Mouse (Mus musculus): ENCODE data around the gene Haghl. TPM values are rescaled to one million over a fixed set of nuclear protein-coding genes. Genes with fewer than 3 reads are reported as not detected.
"Not testable (repeated sequence)": the region's sequence is repeated elsewhere in the genome, so short reads cannot be mapped to it uniquely, and the experiment has no call there.

The Haghl gene
- polyA plus RNA-seq, 1 experiment, result 45.8 TPM

- H3K27ac ChIP-seq (ENCODE audit: control insufficient read depth, insufficient read depth, low read depth, low read length, poor library complexity), result no peak overlapping the region
- TF ChIP-seq POLR2A (IDR thresholded peaks at IDR 0.05; ENCODE audit: borderline replicate concordance, control insufficient read depth, low read depth, low read length) (no peak), CTCF (IDR thresholded peaks at IDR 0.05; ENCODE audit: control insufficient read depth, insufficient read depth, low read length) (no peak)
- H3K4me3 ChIP-seq (replicated peaks; ENCODE audit: control insufficient read depth, low read depth, low read length), result no peak overlapping the region
- 14% methylated on average over 25 of the region's 25 CpGs for WGBS
- H3K4me1 ChIP-seq (ENCODE audit: control insufficient read depth, insufficient read depth, low read length), result no peaks in the 10 kb centered on the region
These were observed 24.3 kb upstream of the Haghl start for GRCm38 (mm10) chr17:25809606-25810340.

- WGBS, result under 1% methylated on average over 97 of the region's 100 CpGs
- Histone ChIP-seq H3K27ac (ENCODE audit: control insufficient read depth, insufficient read depth, low read depth, low read length, poor library complexity) (no peak within 1 kb of the TSS), H3K4me1 (ENCODE audit: control insufficient read depth, insufficient read depth, low read length) (no peaks in the 10 kb centered on the region), H3K4me3 (replicated peaks; ENCODE audit: control insufficient read depth, low read depth, low read length) (no peak within 1 kb of the TSS)
- no peak for TF ChIP-seq CTCF (IDR thresholded peaks at IDR 0.05; ENCODE audit: control insufficient read depth, insufficient read depth, low read length)
- no peak for TF ChIP-seq POLR2A (IDR thresholded peaks at IDR 0.05; ENCODE audit: borderline replicate concordance, control insufficient read depth, low read depth, low read length)
These were observed 23.5 kb upstream of the Haghl start, which contains the start of gene Fbxl16 for GRCm38 (mm10) chr17:25808789-25809605. Gene Fbxl16, plus strand, starts transcription at chr17:25809085.

- TF ChIP-seq CTCF (IDR thresholded peaks at IDR 0.05; ENCODE audit: control insufficient read depth, insufficient read depth, low read length) (no peak), POLR2A (IDR thresholded peaks at IDR 0.05; ENCODE audit: borderline replicate concordance, control insufficient read depth, low read depth, low read length) (no peak)
- WGBS, result 41% methylated on average over 5 of the region's 5 CpGs
- H3K27ac ChIP-seq (ENCODE audit: control insufficient read depth, insufficient read depth, low read depth, low read length, poor library complexity), result no peak overlapping the region
- H3K4me3 ChIP-seq (replicated peaks; ENCODE audit: control insufficient read depth, low read depth, low read length), result no peak overlapping the region
- H3K4me1 ChIP-seq (ENCODE audit: control insufficient read depth, insufficient read depth, low read length), result no peaks in the 10 kb centered on the region
These were observed 22.6 kb upstream of the Haghl start for GRCm38 (mm10) chr17:25808028-25808427.

- not testable (repeated sequence) for H3K27ac ChIP-seq (ENCODE audit: control insufficient read depth, insufficient read depth, low read depth, low read length, poor library complexity); H3K4me3 ChIP-seq (replicated peaks; ENCODE audit: control insufficient read depth, low read depth, low read length); H3K4me1 ChIP-seq (ENCODE audit: control insufficient read depth, insufficient read depth, low read length)
- WGBS, result 21% methylated on average over 2 of the region's 2 CpGs
These were observed 22.0 kb upstream of the Haghl start for GRCm38 (mm10) chr17:25807452-25807851.

- no peak for TF ChIP-seq CTCF (IDR thresholded peaks at IDR 0.05; ENCODE audit: control insufficient read depth, insufficient read depth, low read length)
- no peak for TF ChIP-seq POLR2A (IDR thresholded peaks at IDR 0.05; ENCODE audit: borderline replicate concordance, control insufficient read depth, low read depth, low read length)
- Histone ChIP-seq H3K4me3 (replicated peaks; ENCODE audit: control insufficient read depth, low read depth, low read length) (no peak overlapping the region), H3K4me1 (ENCODE audit: control insufficient read depth, insufficient read depth, low read length) (no peaks in the 10 kb centered on the region), H3K27ac (ENCODE audit: control insufficient read depth, insufficient read depth, low read depth, low read length, poor library complexity) (no peak overlapping the region)
- WGBS, result 64% methylated on average over 4 of the region's 4 CpGs
These were observed 21.0 kb upstream of the Haghl start for GRCm38 (mm10) chr17:25806507-25806906.

- H3K27ac ChIP-seq (ENCODE audit: control insufficient read depth, insufficient read depth, low read depth, low read length, poor library complexity), result no peak overlapping the region
- no peak overlapping the region for H3K4me3 ChIP-seq (replicated peaks; ENCODE audit: control insufficient read depth, low read depth, low read length)
- 16% methylated on average over 10 of the region's 10 CpGs for WGBS
- no peaks in the 10 kb centered on the region for H3K4me1 ChIP-seq (ENCODE audit: control insufficient read depth, insufficient read depth, low read length)
- TF ChIP-seq CTCF (IDR thresholded peaks at IDR 0.05; ENCODE audit: control insufficient read depth, insufficient read depth, low read length) (no peak), POLR2A (IDR thresholded peaks at IDR 0.05; ENCODE audit: borderline replicate concordance, control insufficient read depth, low read depth, low read length) (no peak)
These were observed 17.5 kb upstream of the Haghl start for GRCm38 (mm10) chr17:25802825-25803517.

- H3K27ac ChIP-seq (ENCODE audit: control insufficient read depth, insufficient read depth, low read depth, low read length, poor library complexity), result no peak overlapping the region
- 5% methylated on average over 6 of the region's 6 CpGs for WGBS
- H3K4me3 ChIP-seq (replicated peaks; ENCODE audit: control insufficient read depth, low read depth, low read length), result no peak overlapping the region
- TF ChIP-seq POLR2A (IDR thresholded peaks at IDR 0.05; ENCODE audit: borderline replicate concordance, control insufficient read depth, low read depth, low read length) (no peak), CTCF (IDR thresholded peaks at IDR 0.05; ENCODE audit: control insufficient read depth, insufficient read depth, low read length) (peak; percentile 75)
- peaks cover 1% of the 10 kb centered on the region for H3K4me1 ChIP-seq (ENCODE audit: control insufficient read depth, insufficient read depth, low read length)
These were observed 15.6 kb upstream of the Haghl start for GRCm38 (mm10) chr17:25801029-25801428.

GRCm38 (mm10) chr17:25796951-25797369, 11.5 kb upstream of the Haghl start, which contains the start of gene Metrn:
Gene Metrn, minus strand, starts transcription at chr17:25797136.
- H3K4me3 ChIP-seq (replicated peaks; ENCODE audit: control insufficient read depth, low read depth, low read length), result peak within 1 kb of the TSS; percentile 67
- WGBS, result under 1% methylated on average over 35 of the region's 35 CpGs
- TF ChIP-seq CTCF (IDR thresholded peaks at IDR 0.05; ENCODE audit: control insufficient read depth, insufficient read depth, low read length) (no peak), POLR2A (IDR thresholded peaks at IDR 0.05; ENCODE audit: borderline replicate concordance, control insufficient read depth, low read depth, low read length) (peak; percentile 7; the same call in 1 of the 2 replicates)
- peak within 1 kb of the TSS; percentile 22; the same call in 1 of the 2 replicates for H3K27ac ChIP-seq (ENCODE audit: control insufficient read depth, insufficient read depth, low read depth, low read length, poor library complexity)
- peaks cover 5% of the 10 kb centered on the region for H3K4me1 ChIP-seq (ENCODE audit: control insufficient read depth, insufficient read depth, low read length)

Data from bone marrow, adult 2 months (tissue).